Mouse (Mus musculus) right cerebral cortex, postnatal 36 days (tissue): ENCODE results near the gene Ssh3.

Experiments used
- DNase-seq, 2 experiments: peaks; one replicate each; pipeline ENCODE4 v3.0.0; 2022; ENCODE audit warnings: low spot score in 2 of 2, mixed read lengths in 1 of 2

Gene Ssh3

DNA sequence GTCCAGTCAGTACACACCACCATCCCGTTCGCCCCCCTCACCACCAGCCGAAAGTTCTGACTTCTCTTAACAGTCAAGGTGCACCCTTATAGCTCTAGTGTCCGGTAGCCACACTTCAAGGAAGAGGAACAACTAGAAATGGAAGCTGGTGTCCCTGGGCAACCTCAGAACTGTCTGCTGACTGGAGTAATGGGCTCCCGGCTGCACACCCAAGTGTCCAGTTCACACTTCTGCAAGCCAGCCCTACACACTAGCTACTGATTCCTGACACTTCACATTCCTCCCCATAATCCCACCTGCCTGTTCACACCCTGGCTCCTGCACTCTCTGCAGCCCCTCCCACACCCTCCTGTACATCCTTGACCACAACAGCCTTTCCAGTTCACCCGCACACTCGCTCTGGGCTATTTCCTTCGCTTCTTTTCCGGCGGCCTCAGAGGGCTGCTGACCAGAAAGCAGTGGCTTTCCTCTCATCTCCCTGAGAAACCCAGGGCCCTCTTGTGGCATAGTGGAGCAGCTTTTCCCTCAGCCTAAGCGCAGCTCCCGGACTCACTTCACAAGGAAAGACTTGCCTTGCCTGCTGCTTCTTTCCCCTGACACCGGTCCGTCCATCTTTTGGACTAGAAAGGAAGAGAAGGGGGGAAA, 52.8 kb downstream of the Ssh3 start:
- no peak for DNase-seq

- no peak for DNase-seq
Measured at GRCm38 (mm10) chr19:4215451-4215840, 53.5 kb downstream of the Ssh3 start.

DNA sequence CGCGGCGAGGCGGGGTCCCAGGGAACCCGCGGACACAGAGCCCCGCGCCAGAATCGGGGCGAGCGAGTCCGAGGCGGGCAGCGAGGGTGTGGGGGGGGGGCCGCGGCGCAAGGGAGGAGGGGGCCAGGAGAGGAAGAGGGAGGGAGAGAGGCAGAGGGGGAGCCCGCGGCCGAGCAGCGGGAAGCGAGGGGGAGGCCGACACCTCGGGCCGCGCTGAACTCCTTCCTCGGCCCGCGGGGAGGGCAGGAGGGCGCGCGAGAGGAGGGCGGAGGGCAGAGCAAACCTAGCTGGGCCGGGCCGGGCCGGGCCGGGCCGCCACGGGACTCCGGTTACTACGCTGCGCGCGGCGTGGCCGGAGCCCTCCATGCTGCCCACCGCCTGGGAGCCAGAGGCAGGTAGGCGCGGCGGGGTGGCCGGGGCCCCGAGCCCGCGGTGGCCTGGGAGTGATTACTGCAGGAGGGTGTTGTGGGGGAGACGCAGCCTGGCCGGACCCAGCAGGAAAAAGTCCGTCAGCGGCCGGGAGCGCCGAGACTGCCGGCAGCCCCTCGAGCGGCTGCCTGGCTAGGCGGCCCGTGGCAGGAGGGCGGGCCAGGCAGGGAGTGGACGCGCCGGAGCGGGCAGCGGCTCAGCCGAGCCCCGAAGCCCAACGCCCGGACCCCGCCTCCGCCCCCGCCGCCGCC, 54.1 kb downstream of the Ssh3 start:
- no peak for DNase-seq

- DNase-seq, result no peak
Measured at GRCm38 (mm10) chr19:4214071-4214770, 54.8 kb downstream of the Ssh3 start, which contains the start of the genes Clcf1 and AC109138.7. TSS of gene Clcf1 (plus strand) at chr19:4214238. TSS of gene AC109138.7 (plus strand) at chr19:4214357.

DNA sequence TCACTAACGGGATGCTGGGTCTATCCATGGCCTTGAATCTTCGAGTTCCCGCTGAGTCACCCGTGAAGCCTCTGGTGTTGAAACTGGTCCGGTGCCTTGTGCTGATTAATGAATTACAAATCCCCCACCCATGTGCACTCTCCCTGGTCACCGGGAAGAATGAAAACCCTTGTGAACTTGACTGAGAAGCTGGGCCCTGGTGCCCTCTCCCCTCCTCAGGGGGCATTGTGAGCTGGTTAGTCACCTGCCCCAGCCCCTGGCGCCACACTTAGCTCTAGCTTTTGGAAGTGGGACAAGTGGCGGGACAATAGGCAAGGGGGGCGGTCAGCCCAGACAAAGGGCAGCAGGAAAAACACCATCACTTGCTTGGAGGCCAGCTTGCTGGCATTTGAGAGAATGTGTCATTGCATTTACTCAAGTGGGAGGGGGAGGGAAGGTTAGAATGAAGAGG, 55.4 kb downstream of the Ssh3 start:
- no peak for DNase-seq

GRCm38 (mm10) chr19:4211891-4212588, 56.9 kb downstream of the Ssh3 start:
- DNase-seq, result no peak
